Mouse (Mus musculus): Measurements from ENCODE around the gene Clcn7.

DNA sequence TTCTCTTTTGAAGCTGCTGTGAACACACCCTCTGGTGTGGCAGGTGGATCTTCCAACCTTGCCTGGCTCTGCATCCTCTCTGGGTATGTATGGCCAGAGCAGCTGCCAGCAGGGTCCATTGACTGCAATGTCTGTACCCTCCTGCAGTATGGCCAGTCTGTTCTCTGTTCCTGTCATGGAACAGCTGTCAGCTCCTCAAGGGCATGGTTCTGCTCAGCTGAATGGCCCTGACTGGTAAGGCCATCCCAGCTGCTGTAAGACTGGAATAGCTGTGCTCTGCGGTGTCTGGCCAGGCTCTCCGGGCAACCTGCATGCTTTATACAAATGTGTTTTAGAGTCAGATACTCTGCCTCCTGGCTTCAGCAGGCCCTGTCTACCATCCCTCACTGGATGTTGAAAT is 36.5 kb downstream of the Clcn7 start:
- no peak for TF ChIP-seq POLR2A (IDR thresholded peaks at IDR 0.05; ENCODE audit: insufficient read length, low read depth)
- no peak for TF ChIP-seq CEBPB (IDR thresholded peaks at IDR 0.05; ENCODE audit: insufficient read depth, poor library complexity, severe bottlenecking)
- no peak for TF ChIP-seq MAX (IDR thresholded peaks at IDR 0.05; ENCODE audit: low read depth)
- no peak for TF ChIP-seq USF1 (IDR thresholded peaks at IDR 0.05; ENCODE audit: low read depth)
- no peak for TF ChIP-seq E2F4 (IDR thresholded peaks at IDR 0.05; ENCODE audit: insufficient read depth)
- no peak for TF ChIP-seq TCF12 (IDR thresholded peaks at IDR 0.05; ENCODE audit: insufficient read depth, poor library complexity, severe bottlenecking)
